Mouse (Mus musculus) embryonic facial prominence, embryonic 12.5 days (tissue): Measurements from ENCODE around the gene Ebf3. TPM values are rescaled to one million over a fixed set of nuclear protein-coding genes. Genes with fewer than 3 reads are reported as not detected.

Experiments used
- ATAC-seq: fragments of 200-750 bp; cut with Nextera tagmentation; 2 replicates; pipeline ENCODE4 v1.8.0; 2017; ENCODE audit not compliant: insufficient number of reproducible peaks, insufficient read depth, low FRiP score, low TSS enrichment
- H3K27ac ChIP-seq: fragments of 300-500 bp; sonication (generic); 2 replicates; pipeline ENCODE4 v1.5.1; 2016; ENCODE audit warnings: mild to moderate bottlenecking
- H3K27me3 ChIP-seq: fragments of 300-500 bp; sonication (generic); 2 replicates; pipeline ENCODE4 v1.6.1; 2016; ENCODE audit warnings: mild to moderate bottlenecking, moderate library complexity
- H3K36me3 ChIP-seq: fragments of 300-500 bp; sonication (generic); 2 replicates; pipeline ENCODE4 v1.6.1; 2016; ENCODE audit warnings: mild to moderate bottlenecking
- H3K4me1 ChIP-seq: fragments of 300-500 bp; sonication (generic); 2 replicates; pipeline ENCODE4 v1.6.1; 2016
- H3K4me2 ChIP-seq: fragments of 300-500 bp; sonication (generic); replicated peaks from 2 replicates; pipeline ENCODE4 v1.6.1; 2016; ENCODE audit warnings: mild to moderate bottlenecking, moderate library complexity
- H3K4me3 ChIP-seq: fragments of 300-500 bp; sonication (generic); 2 replicates; pipeline ENCODE4 v1.5.1; 2016; ENCODE audit warnings: mild to moderate bottlenecking
- H3K9ac ChIP-seq: fragments of 300-500 bp; sonication (generic); 2 replicates; pipeline ENCODE4 v1.6.1; 2016; ENCODE audit warnings: mild to moderate bottlenecking, moderate library complexity
- H3K9me3 ChIP-seq: fragments of 300-500 bp; sonication (generic); 2 replicates; pipeline ENCODE4 v1.6.1; 2016; ENCODE audit warnings: mild to moderate bottlenecking, moderate library complexity
- WGBS: fragments of 180-500 bp; shearing (Covaris S2); methylation state at CpG from one replicate; pipeline ENCODE4 v1.1.7; 2016; 5-methylcytosine and 5-hydroxymethylcytosine counted together
- polyA plus RNA-seq: library from polyadenylated mRNA; unstranded; fragments of >200 nt; fragmentation: Nextera tagmentation; extraction: Ambion mirVana; gene quantifications from 2 replicates; pipeline ENCODE4 v1.2.1, GENCODE M21; 2016

Ebf3 gene
- polyA plus RNA-seq, 1 experiment from 2014 or later, result 15.5 TPM

DNA sequence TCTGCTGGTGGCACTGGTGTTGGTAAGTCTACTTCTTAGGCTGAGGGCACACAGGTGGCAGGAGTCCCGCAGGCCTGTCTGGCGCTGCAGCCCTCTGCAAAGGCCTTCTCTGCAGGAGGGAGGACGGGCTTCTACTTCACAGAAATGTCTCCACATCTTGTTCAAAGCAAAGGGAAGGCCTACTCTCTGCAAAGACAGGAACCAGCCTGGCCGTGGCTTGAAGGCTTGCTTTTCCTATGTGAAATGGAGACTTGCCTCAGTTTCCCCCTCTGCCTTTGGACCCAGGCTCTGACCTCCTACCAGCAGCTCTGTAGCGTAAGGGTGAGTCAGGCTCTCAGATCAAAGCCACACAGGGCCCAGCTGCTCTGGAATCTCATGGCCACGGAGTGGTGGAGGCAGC is 117.7 kb downstream of the Ebf3 start:
- no peak for ATAC-seq
- no peak overlapping the region for H3K9ac ChIP-seq
- no peak overlapping the region for H3K4me2 ChIP-seq
- 81% methylated on average over 6 of the region's 6 CpGs for WGBS
- H3K27ac ChIP-seq, result no peak overlapping the region
- no peaks in the 10 kb centered on the region for H3K9me3 ChIP-seq
- H3K36me3 ChIP-seq, result peaks cover 56% of the 10 kb centered on the region
- H3K4me3 ChIP-seq, result no peak overlapping the region
- H3K27me3 ChIP-seq, result no peaks in the 10 kb centered on the region
- no peaks in the 10 kb centered on the region for H3K4me1 ChIP-seq

DNA sequence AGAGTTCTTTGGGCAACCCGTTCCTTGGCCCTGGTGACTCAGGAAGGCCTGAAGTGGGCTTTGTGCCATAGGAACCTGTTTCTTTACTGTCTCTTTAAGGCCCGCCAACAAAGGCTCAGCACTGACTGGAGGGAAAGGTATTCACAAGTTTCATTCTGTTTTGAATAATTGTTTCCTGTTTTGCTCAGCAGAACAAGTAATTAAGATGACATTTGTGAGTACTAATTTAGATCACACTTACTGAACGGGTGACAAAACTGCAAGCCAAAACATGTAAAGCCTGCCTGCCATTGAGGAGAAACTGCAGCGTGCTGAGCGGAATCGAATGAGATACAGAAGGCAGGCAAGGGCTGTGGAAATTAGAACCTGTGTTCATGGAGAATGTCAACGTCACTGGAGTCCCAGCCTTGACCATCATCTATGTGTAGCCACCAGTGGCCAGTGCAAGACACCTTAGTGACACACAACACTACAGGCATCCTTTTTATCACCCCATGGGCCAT is 121.4 kb downstream of the Ebf3 start:
- Histone ChIP-seq H3K9me3 (no peaks in the 10 kb centered on the region), H3K4me2 (no peak overlapping the region), H3K4me1 (no peaks in the 10 kb centered on the region), H3K9ac (no peak overlapping the region), H3K4me3 (no peak overlapping the region), H3K36me3 (peaks cover 22% of the 10 kb centered on the region), H3K27me3 (no peaks in the 10 kb centered on the region), H3K27ac (no peak overlapping the region)
- 76% methylated on average over 7 of the region's 7 CpGs for WGBS
- ATAC-seq, result no peak

DNA sequence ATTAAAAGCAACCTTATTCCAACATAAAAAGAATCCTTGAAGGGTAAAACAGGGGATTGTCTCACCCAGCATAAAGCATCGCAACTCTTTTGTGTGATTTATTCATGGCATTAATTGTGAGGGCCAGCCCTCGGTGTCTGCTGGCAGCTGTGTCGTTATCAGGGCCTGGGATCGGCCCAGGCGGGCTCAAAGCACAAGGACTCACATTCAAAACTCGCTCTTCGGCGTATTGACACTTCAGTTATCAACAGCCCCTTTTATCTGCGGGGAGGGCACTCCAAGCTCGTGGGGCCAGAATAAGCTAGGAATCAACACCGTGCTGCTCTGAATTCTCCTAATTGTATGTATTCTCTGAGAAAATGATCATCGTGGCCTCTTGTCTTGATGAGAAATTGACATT is 122.4 kb downstream of the Ebf3 start:
- WGBS, result 79% methylated on average over 12 of the region's 12 CpGs
- H3K4me2 ChIP-seq, result no peak overlapping the region
- no peaks in the 10 kb centered on the region for H3K27me3 ChIP-seq
- no peaks in the 10 kb centered on the region for H3K9me3 ChIP-seq
- H3K27ac ChIP-seq, result no peak overlapping the region
- no peaks in the 10 kb centered on the region for H3K4me1 ChIP-seq
- ATAC-seq, result no peak
- H3K36me3 ChIP-seq, result peaks cover 13% of the 10 kb centered on the region
- no peak overlapping the region for H3K9ac ChIP-seq
- H3K4me3 ChIP-seq, result no peak overlapping the region

DNA sequence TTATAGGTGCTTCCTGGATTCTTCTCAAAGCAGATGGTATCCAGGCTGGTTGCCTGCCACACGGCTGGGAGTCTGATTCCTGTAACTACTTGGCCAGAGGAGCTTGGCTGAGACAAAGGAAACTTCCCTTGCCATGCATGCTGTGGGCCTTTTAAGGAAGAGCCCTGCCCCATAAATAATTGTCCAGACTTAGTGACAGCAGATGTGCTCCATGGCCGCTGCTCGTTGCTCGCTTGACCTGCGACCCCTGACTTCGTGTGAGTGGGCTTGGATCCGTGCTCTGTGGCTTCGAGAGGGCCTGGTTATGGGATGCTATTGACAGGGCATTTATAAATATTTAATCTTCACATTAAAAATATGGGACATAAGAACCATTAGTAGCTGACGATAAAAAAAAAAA is 142.0 kb downstream of the Ebf3 start:
- Histone ChIP-seq H3K4me2 (no peak overlapping the region), H3K9ac (no peak overlapping the region), H3K4me1 (no peaks in the 10 kb centered on the region), H3K36me3 (no peaks in the 10 kb centered on the region), H3K4me3 (no peak overlapping the region), H3K27me3 (no peaks in the 10 kb centered on the region), H3K27ac (no peak overlapping the region), H3K9me3 (peaks cover 3% of the 10 kb centered on the region; the same call in 1 of the 2 replicates)
- no peak for ATAC-seq
- 44% methylated on average over 9 of the region's 9 CpGs for WGBS

DNA sequence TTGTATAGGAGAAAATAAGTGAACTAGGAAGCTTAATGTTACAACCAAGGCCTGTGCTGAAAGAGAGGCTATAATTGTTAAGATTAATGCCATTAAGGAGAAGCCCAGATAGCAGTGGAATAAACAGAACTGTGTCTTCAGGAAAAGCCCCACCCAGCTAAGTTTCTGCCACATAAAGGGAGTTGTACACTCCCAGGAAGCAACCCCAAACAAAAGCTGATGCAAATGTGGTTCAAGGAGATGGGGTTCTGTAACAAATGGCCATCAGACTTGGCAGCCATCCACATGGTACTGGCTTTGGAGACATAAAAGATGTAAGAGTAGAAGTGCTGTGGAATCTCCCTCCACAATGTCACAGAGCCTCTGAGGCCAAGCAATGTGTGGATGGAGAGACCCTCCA is 155.2 kb downstream of the Ebf3 start:
- Histone ChIP-seq H3K27me3 (no peaks in the 10 kb centered on the region), H3K4me2 (no peak overlapping the region), H3K4me1 (no peaks in the 10 kb centered on the region), H3K4me3 (no peak overlapping the region), H3K9me3 (no peaks in the 10 kb centered on the region), H3K36me3 (no peaks in the 10 kb centered on the region), H3K9ac (no peak overlapping the region), H3K27ac (no peak overlapping the region)
- no peak for ATAC-seq

DNA sequence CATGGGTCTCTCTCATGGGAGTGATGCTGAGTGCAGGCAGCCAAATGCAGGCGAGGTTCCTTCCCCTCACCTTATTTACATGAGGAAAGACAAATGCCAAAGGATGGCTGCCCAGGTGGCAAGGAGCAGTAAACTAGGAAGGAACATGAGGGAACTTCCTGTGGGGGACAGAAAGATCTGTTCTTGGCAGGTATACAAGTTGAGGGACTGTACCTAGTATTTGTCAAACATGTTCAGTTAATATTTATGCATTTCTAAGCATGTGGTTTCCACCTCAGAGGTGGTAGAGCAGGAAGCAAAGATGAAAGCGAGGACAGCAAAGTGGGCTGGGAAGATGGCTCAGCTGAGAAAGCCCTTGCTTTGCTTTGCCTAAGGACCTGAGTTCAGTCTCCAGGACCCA is 159.6 kb downstream of the Ebf3 start:
- no peaks in the 10 kb centered on the region for H3K9me3 ChIP-seq
- no peak overlapping the region for H3K27ac ChIP-seq
- H3K9ac ChIP-seq, result no peak overlapping the region
- ATAC-seq, result no peak
- no peak overlapping the region for H3K4me2 ChIP-seq
- no peaks in the 10 kb centered on the region for H3K27me3 ChIP-seq
- 79% methylated on average over 2 of the region's 2 CpGs for WGBS
- H3K36me3 ChIP-seq, result no peaks in the 10 kb centered on the region
- no peaks in the 10 kb centered on the region for H3K4me1 ChIP-seq
- no peak overlapping the region for H3K4me3 ChIP-seq

DNA sequence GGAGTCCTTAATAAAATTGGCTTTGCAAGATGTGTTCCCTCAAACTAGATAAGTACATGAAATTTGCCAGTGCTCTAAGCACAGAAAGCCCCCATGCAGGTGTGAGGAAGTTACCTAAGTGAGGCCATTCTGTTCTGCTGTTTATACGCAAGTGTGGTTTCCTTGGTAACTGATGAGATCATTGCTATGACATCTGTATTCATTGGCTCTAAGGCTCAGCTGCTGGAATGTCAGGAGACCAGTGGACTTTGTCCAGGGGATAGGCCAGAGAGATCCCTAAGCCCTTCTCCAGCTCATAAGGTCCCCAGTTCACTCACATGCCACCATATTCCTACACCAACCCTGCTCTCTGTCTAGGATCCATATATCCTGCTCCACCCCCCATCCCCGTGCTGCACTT is 162.4 kb downstream of the Ebf3 start:
- Histone ChIP-seq H3K4me2 (no peak overlapping the region), H3K4me1 (no peaks in the 10 kb centered on the region), H3K36me3 (no peaks in the 10 kb centered on the region), H3K27ac (no peak overlapping the region), H3K27me3 (no peaks in the 10 kb centered on the region), H3K9ac (no peak overlapping the region), H3K4me3 (no peak overlapping the region), H3K9me3 (no peaks in the 10 kb centered on the region)
- ATAC-seq, result no peak
- WGBS, result 88% methylated on average over 2 of the region's 2 CpGs

DNA sequence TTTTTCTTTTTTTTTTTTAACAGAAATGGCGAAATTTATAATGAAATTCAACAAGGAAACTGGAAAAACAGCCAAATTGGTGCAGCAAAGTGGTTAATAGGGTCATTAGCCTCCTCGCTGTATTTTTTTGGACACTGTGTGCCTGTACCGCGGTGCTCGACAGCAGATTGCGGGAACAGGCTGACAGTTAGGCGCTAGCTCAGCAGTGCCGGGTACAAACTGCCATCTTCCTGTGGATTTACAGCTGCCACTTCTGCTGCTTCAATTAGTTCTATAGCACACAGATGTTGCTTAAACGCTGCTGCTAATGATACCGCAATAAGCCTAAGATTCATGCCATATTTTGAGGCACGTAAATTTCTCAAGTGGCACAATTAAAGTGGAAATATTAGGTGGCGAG is 167.1 kb downstream of the Ebf3 start:
- 0 out of 2 replicates have a peak, but pooled peaks cover 4% of the 10 kb centered on the region for H3K4me1 ChIP-seq
- H3K27ac ChIP-seq, result no peak overlapping the region
- no peaks in the 10 kb centered on the region for H3K9me3 ChIP-seq
- no peaks in the 10 kb centered on the region for H3K27me3 ChIP-seq
- no peak for ATAC-seq
- H3K4me2 ChIP-seq, result no peak overlapping the region
- no peaks in the 10 kb centered on the region for H3K36me3 ChIP-seq
- H3K4me3 ChIP-seq, result no peak overlapping the region
- H3K9ac ChIP-seq, result no peak overlapping the region
- WGBS, result 71% methylated on average over 12 of the region's 12 CpGs

Other genes with a start within 250 kb of the Ebf3 start
- 26.8 and 27.5 TPM in 2 replicates for gene 9430038I01Rik, start 96.3 kb upstream of the Ebf3 start, polyA plus RNA-seq
- gene Glrx3, start 123.2 kb upstream of the Ebf3 start, polyA plus RNA-seq, result 243 and 255 TPM in 2 replicates